Mouse (Mus musculus): ENCODE results near the gene Olfr414. TPM values are rescaled to one million over a fixed set of nuclear protein-coding genes. Genes with fewer than 3 reads are reported as not detected.

The Olfr414 gene
- polyA plus RNA-seq, 1 experiment from 2014 or later, result not detected

Other genes with a start within 250 kb of the Olfr414 start
- gene Olfr419, start 172.0 kb upstream of the Olfr414 start, polyA plus RNA-seq (2016; fragmentation: Nextera tagmentation; extraction: Ambion mirVana), result not detected in 2 replicates
- gene Mptx1, start 93.5 kb upstream of the Olfr414 start, polyA plus RNA-seq (2016; fragmentation: Nextera tagmentation; extraction: Ambion mirVana), result not detected in 2 replicates
- not detected in 2 replicates for gene Olfr417, start 58.9 kb upstream of the Olfr414 start, polyA plus RNA-seq (2016; fragmentation: Nextera tagmentation; extraction: Ambion mirVana)
- not detected in 2 replicates for gene Olfr248, start 33.0 kb upstream of the Olfr414 start, polyA plus RNA-seq (2016; fragmentation: Nextera tagmentation; extraction: Ambion mirVana)
- not detected in 2 replicates for gene Olfr220, start 18.0 kb downstream of the Olfr414 start, polyA plus RNA-seq (2016; fragmentation: Nextera tagmentation; extraction: Ambion mirVana)
- gene Fmn2, start 77.8 kb downstream of the Olfr414 start, polyA plus RNA-seq (2016; fragmentation: Nextera tagmentation; extraction: Ambion mirVana), result 7.5 and 9.8 TPM in 2 replicates